Mouse (Mus musculus) retina, embryonic 14.5 days (tissue): ENCODE results near the gene Ceacam18.
"Not testable (repeated sequence)": the region's sequence is repeated elsewhere in the genome, so short reads cannot be mapped to it uniquely, and the experiment has no call there.

Experiments used
- DNase-seq: peaks from one replicate; pipeline ENCODE4 v3.0.0-alpha.2; 2015; ENCODE audit warnings: low spot score

Gene Ceacam18

DNA sequence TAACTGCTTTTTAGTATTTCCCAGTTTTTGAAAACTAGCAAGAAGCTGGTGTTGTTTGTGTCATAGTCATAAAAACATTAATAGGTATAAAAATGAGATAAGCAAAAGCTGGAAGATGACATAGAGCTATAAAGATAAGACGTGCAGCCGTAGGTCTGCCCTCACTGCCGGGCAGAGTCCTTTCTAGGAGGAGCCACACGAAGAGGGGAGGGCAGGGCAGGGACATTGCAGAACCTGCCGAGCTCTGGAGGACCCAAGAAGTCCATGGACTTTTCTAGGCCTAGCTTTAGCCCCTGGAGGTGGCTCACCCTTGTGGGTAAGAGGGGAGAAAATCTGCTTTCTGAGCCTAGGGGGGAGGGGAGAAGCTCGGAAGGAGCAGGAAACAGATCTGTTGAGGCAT lies at the start of gene Ceacam18:
Gene Ceacam18, plus strand, starts transcription at position 208 of the 400 bp plus-strand sequence.
- DNase-seq, result no peak

DNA sequence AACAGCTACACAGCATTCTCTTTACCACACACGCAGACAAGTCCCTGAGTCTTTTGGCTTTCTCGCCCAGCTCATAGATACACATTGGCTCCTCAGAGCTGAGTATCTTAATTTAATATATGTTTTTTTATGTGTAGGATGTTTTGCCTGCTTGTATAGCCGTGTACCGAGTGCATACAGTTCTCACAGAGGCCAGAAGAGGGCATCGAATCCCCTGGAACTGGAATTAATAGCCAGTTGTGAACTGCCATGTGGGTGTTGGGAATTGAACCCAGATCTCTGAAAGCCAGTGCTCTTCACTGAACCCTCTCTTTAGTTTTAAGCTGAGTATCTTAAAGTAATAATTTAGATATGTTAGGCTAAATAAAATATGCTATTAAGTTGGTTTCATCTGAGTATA lies 49.7 kb upstream of the Ceacam18 start:
- DNase-seq, result no peak

DNA sequence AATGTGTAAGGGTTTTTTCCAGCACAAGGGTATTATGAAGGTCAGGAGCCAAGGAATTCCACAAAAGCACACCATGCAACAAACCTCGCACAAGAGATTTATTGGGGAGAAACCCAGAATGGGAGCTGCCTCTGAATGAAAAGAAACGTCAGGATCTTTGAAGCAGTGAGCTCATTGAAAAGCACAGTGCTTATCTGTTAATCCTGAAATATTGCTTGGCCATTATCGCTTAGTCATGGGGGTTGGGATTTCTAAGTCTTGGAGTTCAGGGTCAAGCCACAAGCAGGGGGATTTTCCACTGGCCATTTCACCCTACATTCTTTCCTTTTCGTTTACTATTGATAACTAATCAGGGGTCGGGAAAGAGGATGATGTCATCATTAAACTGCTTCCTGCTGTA lies 32.6 kb upstream of the Ceacam18 start:
- DNase-seq, result no peak

DNA sequence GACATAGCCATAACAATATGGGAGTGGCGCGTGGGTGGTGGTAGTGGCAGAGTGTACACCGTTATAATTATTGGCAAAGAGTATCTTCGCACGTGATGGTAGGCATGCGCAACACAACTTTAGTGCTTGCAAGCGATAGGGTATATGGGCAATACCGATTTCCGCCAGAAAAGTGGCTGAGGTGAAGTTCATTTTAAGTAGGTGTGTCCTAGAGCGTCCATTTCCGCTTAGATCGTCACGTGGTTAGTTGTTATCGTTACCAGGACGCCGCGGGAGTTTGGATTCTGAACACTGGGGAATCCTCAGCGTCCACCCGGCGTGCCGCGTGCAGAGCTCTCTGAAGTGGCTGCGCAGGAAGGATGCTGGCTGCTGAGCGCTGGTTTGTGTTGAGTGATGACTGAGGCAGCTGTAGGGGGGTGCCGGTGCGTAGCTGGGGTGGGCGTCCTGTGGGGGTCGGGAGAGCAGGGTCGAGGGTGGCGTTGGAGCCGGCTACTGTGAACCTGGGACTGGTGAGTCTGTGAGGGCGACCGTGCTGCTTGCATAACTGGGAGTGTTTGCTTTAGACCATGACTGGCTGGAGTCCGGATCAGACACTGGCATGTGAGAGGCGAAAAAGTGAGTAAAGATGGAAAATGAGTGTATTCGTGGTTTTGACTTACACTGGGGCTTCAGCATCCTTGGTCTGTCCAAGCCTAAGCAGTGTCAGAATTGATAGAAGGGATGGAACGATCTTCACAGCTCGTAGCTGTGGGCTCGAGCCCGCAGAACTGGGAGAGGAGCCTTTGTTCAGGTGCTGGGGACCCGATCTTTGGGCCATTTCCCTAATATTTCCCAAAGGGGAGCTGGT lies 27.4 kb upstream of the Ceacam18 start, which contains the start of gene Zfp819:
Gene Zfp819, plus strand, starts transcription at position 274 of the 847 bp plus-strand sequence.
- DNase-seq, result peak; percentile 84

GRCm38 (mm10) chr7:43607743-43608287 lies 26.7 kb upstream of the Ceacam18 start:
- no peak for DNase-seq

GRCm38 (mm10) chr7:43608316-43608824 lies 26.1 kb upstream of the Ceacam18 start:
- DNase-seq, result no peak

DNA sequence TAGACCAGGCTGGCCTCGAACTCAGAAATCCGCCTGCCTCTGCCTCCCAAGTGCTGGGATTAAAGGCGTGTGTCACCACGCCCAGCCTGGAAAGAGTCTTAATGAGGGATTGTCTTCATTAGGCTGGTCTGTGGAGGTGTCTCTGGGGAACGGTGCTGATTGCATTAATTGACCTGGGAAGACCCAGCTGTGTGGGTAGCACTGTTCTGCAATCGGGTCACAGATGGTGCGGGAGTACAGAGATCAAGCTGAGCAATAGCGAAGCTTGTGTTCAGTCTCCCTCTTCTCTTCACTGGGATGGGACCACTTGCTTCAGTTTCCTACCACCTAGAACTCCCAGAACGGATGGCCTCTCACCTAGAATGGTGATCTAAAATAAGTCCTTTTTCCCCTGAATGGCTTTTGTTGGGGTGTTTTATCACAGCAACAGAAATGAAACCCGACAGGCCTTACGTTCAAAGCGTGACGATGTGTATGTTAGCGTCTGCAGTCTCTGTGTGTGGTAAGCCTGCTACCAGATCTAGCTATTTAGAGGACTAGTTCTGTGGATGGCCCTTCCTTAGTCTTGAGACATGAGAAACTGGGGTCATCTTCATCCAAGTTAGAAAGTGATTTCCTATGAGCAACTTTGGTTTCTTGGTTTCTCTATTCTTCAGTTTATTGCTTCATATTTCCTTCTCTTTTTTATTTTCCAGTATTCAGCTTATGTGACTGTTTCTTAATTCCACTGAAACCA lies 20.5 kb upstream of the Ceacam18 start:
- DNase-seq, result peak; percentile 17

DNA sequence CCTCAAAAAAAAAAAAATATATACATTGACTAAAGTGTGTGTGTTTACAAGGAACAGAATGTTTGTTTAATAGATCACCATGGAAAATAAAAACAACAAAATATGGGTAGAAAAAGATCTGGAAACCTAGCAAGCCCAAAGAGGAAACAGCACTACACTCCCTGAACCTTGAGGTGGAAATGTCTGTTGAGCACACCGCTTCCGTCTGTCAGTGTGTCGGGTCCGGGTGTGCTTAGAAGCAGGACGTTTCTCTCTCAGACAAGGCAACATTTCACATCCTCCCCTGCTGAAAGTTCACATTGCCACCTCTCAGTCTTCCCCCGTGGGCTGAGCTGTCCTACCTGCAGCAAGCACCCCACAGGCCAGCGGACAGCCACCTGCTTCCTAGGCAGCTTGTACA lies 11.6 kb upstream of the Ceacam18 start:
- no peak for DNase-seq

- peak; percentile 25 for DNase-seq
Observed at GRCm38 (mm10) chr7:43623819-43624218, 10.7 kb upstream of the Ceacam18 start.

GRCm38 (mm10) chr7:43625065-43625464 lies 9.4 kb upstream of the Ceacam18 start:
- no peak for DNase-seq

DNA sequence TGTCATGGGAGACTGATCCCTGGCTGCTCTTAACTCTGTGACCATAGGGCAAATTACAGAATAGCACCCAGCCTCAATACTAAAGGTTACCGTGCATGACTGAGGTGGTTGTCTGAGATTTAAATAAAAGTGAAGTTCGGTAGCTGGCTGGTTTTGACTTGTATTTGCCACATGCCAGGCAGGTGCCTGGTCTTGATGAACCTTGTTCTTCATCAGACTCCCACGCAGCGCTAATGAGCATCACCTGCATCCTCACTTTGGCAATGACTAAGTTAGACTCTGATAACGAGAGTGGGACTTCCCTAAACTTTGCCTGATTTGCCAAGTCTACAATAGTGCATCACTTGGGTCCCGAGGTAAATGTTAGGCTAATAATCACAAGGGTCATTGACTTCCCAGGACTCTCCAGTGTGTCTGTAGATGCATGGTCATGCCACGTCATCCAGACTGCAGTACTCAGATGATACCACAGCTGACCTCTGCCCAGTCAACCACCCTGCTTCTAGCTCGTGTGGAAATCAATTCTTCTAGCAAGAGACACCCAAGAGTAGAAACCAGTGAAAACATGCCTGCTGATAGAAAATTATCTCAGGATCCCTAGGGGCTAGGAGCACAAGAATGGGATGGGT lies 8.6 kb upstream of the Ceacam18 start:
- DNase-seq, result no peak

- DNase-seq, result no peak
Observed at GRCm38 (mm10) chr7:43633940-43634339, 567 bp upstream of the Ceacam18 start.

DNA sequence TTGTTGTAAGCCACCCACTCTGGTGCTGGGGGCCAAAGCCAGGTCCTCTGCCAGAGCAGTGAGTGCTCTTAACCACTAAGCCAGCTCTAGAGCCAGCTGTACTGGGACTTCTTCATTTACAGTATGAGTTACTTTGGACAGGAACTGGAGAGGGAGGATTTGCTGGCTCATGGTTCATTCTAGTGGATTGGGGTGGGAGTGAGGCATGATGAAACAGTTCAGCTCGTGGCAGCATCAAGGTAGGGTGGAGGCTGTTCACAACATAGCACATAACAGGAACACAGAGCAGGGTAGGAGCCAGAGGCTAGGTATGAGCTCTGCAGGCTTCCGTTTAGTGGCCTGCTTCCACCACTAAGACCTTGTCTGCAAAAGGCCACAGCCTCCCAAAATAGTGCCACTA lies 1.7 kb downstream of the Ceacam18 start:
- DNase-seq, result no peak

DNA sequence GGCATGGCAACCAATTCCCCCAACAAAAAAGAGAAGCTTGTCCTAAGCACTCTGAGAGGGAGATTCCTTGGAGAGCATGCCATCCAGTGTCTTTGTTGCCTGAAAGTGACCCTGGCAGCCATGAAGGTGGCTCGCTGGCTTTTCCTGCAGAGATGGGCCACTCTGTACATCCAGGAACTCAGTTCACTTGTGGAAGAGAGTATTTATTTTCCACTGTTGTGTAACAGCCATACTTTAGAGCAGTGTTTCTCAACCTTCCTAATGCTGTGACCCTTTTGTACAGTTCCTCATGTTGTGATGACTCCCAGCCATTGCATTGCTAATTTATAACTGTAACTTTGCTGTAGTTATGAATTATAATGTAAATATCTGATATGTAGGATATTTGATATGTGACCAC lies 2.6 kb downstream of the Ceacam18 start:
- no peak for DNase-seq

DNA sequence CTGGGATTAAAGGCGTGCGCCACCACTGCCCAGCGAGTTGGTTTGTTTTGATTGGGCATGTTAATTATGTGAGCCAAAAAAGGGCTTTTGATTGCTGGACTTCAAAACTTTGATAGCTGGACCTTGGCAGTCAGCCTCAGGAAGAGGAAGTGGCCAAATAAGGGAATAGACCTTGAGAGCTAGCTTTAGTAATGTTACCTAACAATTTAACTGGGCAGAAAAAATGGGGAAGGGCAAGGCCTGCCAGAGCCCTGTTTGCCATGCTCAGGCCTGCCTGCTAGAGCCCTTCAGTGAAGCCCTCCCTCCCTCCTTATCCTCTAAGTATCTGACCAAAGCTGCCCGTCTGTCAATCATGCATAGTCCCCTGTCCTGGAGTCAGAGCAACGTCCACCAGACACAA lies 8.1 kb downstream of the Ceacam18 start:
- no peak for DNase-seq

DNA sequence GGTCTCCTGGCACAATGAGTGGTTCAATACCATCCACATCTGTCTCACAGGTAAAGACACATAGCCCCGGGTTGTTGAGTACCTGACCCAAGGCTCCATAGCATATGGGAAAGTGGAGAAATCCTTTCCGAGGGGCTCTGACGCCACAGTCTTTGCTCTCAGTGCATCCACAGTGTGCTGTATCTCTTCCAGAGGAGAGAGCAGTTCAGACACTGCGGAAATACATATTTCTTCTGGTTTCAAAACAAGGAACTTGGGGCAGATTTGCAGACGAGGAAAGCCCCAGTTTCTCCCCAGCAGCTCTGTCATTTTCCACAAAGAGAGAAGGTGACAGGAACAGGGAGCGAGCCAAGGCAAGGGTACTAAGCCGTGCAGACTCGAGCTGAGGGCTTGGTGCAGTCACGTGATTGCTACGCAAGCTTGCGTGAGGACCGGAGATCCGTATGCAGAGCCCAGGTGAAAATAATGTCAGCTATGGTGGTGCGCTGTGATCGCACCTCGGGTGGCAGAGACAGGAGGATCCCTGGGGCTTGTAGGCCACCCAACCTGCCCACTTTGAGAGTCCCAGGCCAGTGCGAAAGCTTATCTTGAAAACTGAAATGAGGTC lies 8.6 kb downstream of the Ceacam18 start:
- no peak for DNase-seq

DNA sequence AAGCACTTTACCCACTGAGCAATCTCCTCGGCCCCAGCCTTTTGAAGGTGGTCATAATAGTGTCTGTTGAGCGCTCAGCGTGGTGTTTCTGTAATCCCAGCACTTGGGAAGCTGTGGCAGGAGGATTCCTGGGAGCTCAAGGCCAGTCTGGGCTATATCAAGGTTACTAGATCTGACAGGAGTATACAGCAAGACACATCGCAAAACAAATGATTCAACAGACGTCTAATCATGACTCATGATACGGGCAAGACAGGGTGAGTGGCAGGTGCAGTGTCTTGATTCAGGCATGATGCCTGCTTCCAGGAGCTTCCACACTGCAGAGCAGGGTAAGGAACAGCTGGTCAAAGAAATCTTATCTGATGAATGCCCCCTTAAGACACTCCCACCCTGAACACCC lies 18.2 kb downstream of the Ceacam18 start:
- DNase-seq, result no peak

DNA sequence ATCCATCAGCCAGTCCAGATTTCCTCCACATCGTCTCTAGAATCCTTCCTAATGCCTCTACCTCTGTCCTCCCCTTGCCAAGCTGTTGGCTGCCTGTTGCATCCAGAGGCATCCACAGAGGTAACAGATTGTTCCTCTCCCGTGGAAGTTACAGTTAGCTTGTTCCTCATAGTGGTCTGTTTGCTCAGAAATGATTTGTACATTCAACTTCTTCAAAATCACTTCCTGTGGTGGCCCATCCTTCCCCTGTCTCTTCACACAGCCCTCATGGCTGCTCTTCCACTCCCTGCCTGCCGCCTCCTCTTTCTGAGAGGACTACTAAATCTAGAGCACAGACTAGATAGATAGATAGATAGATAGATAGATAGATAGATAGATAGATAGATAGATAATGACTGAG lies 20.0 kb downstream of the Ceacam18 start:
- no peak for DNase-seq

- DNase-seq, result no peak
Observed at GRCm38 (mm10) chr7:43656232-43656631, 21.7 kb downstream of the Ceacam18 start.

- DNase-seq, result no peak
Observed at GRCm38 (mm10) chr7:43660002-43660401, 25.5 kb downstream of the Ceacam18 start, which contains the start of gene Siglece. Siglece (minus strand) TSS chr7:43660161.

DNA sequence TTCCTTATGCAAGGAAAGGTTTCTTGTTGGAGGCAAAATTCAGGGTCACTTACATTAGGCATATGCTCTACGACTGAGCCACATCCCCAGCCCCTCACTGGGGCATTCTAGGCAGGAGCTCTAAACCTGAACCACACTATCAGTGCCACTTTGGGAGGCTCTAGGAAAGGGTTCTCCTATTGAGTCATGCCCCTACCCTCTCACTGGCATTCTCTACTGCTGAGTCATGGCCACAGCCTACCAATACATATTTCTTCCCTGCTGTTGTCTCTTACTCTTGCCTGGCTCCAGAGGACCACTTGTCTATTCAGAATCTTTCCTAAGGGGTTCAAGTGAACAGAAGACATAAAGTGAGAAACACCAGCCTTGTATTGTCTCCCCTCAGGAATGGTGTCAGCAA lies 28.3 kb downstream of the Ceacam18 start:
- no peak for DNase-seq

DNA sequence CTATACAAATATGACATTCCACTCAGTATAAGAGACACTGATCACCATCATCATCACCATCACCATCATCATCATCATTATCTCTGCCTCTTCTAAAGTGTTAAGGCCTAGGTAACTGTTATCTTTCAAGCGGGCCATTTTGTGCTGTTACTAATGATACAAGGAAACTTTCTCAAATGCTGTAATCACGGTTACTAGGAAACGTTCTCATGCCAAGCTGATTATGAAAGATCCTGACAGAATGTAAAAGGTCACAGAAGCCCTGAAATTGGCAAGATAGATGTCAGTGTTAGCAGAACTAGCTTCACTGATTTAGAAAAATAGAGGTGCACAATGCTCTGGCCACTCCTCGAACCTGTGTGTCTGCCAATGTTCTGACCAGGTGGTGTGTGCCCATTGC lies 32.7 kb downstream of the Ceacam18 start:
- not testable (repeated sequence) for DNase-seq
